Mouse (Mus musculus) neural tube, embryonic 13.5 days (tissue): Measurements from ENCODE around the gene Syde1. TPM values are rescaled to one million over a fixed set of nuclear protein-coding genes. Genes with fewer than 3 reads are reported as not detected.
A peak's percentile ranks its signal among the peaks of the same experiment; 100 is the strongest.

ENCODE experiments used
- ATAC-seq: fragments of 200-750 bp; cut with Nextera tagmentation; 2 replicates; pipeline ENCODE4 v1.8.0; 2017; ENCODE audit warnings: low read depth, mild to moderate bottlenecking, moderate TSS enrichment, moderate library complexity
- H3K27ac ChIP-seq: fragments of 300-500 bp; sonication (generic); replicated peaks from 2 replicates; pipeline ENCODE4 v1.5.1; 2015; ENCODE audit warnings: moderate library complexity, mild to moderate bottlenecking, inconsistent platforms
- H3K27me3 ChIP-seq: fragments of 300-500 bp; sonication (generic); 2 replicates; pipeline ENCODE4 v1.6.1; 2015; ENCODE audit warnings: mild to moderate bottlenecking, inconsistent platforms
- H3K36me3 ChIP-seq: fragments of 300-500 bp; sonication (generic); 2 replicates; pipeline ENCODE4 v1.6.1; 2015; ENCODE audit warnings: mild to moderate bottlenecking, inconsistent platforms
- H3K4me1 ChIP-seq: fragments of 300-500 bp; sonication (generic); replicated peaks from 2 replicates; pipeline ENCODE4 v1.6.1; 2015; ENCODE audit warnings: inconsistent platforms
- H3K4me2 ChIP-seq: fragments of 300-500 bp; sonication (generic); 2 replicates; pipeline ENCODE4 v1.6.1; 2015; ENCODE audit warnings: inconsistent platforms, mild to moderate bottlenecking, moderate library complexity
- H3K4me3 ChIP-seq: fragments of 300-500 bp; sonication (generic); 2 replicates; pipeline ENCODE4 v1.5.1; 2015; ENCODE audit warnings: mild to moderate bottlenecking, inconsistent platforms
- H3K9ac ChIP-seq: fragments of 300-500 bp; sonication (generic); 2 replicates; pipeline ENCODE4 v1.6.1; 2015; ENCODE audit warnings: moderate library complexity, mild to moderate bottlenecking, inconsistent platforms
- H3K9me3 ChIP-seq: fragments of 300-500 bp; sonication (generic); 2 replicates; pipeline ENCODE4 v1.6.1; 2016; ENCODE audit warnings: inconsistent platforms
- WGBS: fragments of 180-500 bp; shearing (Covaris S2); methylation state at CpG from one replicate; pipeline ENCODE4 v1.1.7; 2015; 5-methylcytosine and 5-hydroxymethylcytosine counted together
- polyA plus RNA-seq: library from polyadenylated mRNA; unstranded; fragments of >200 nt; fragmentation: Nextera tagmentation; extraction: Ambion mirVana; gene quantifications from 2 replicates; pipeline ENCODE4 v1.2.1, GENCODE M21; 2015

Gene Syde1
- polyA plus RNA-seq, 1 experiment from 2014 or later: 4.3 TPM

GRCm38 (mm10) chr10:78590744-78591143, 1.0 kb downstream of the Syde1 start:
- H3K9ac ChIP-seq: peak overlapping the region; percentile 76
- peak overlapping the region; percentile 76 for H3K4me2 ChIP-seq
- H3K9me3 ChIP-seq: no peaks in the 10 kb centered on the region
- no peaks in the 10 kb centered on the region; the same call in 1 of the 2 replicates for H3K27me3 ChIP-seq
- peaks cover 32% of the 10 kb centered on the region for H3K36me3 ChIP-seq
- H3K4me1 ChIP-seq: peaks cover 21% of the 10 kb centered on the region
- no peak for ATAC-seq
- 52% methylated on average over 9 of the region's 9 CpGs for WGBS
- 0 out of 2 replicates have a peak overlapping the region, but pooled peaks have one; percentile 46 for H3K27ac ChIP-seq
- H3K4me3 ChIP-seq: peak overlapping the region; percentile 53

GRCm38 (mm10) chr10:78589901-78590300, 1.9 kb downstream of the Syde1 start:
- Histone ChIP-seq H3K27ac (no peak overlapping the region), H3K9ac (no peak overlapping the region), H3K36me3 (peaks cover 41% of the 10 kb centered on the region), H3K4me1 (peaks cover 21% of the 10 kb centered on the region), H3K4me2 (no peak overlapping the region), H3K27me3 (no peaks in the 10 kb centered on the region; the same call in 1 of the 2 replicates), H3K4me3 (no peak overlapping the region), H3K9me3 (no peaks in the 10 kb centered on the region)
- 94% methylated on average over 8 of the region's 8 CpGs for WGBS
- ATAC-seq: no peak

GRCm38 (mm10) chr10:78589291-78589690, 2.5 kb downstream of the Syde1 start:
- H3K4me1 ChIP-seq: peaks cover 21% of the 10 kb centered on the region
- no peak overlapping the region for H3K27ac ChIP-seq
- H3K4me3 ChIP-seq: no peak overlapping the region
- no peak for ATAC-seq
- H3K27me3 ChIP-seq: no peaks in the 10 kb centered on the region; the same call in 1 of the 2 replicates
- WGBS: 97% methylated on average over 18 of the region's 18 CpGs
- peaks cover 47% of the 10 kb centered on the region for H3K36me3 ChIP-seq
- no peaks in the 10 kb centered on the region for H3K9me3 ChIP-seq
- no peak overlapping the region for H3K9ac ChIP-seq
- no peak overlapping the region for H3K4me2 ChIP-seq

GRCm38 (mm10) chr10:78586026-78586425, 5.7 kb downstream of the Syde1 start:
- WGBS: 95% methylated on average over 13 of the region's 13 CpGs
- no peaks in the 10 kb centered on the region for H3K9me3 ChIP-seq

GRCm38 (mm10) chr10:78585606-78586005, 6.2 kb downstream of the Syde1 start:
- H3K4me1 ChIP-seq: peaks cover 6% of the 10 kb centered on the region
- no peak overlapping the region for H3K4me2 ChIP-seq
- no peak for ATAC-seq
- H3K27me3 ChIP-seq: no peaks in the 10 kb centered on the region
- H3K9ac ChIP-seq: no peak overlapping the region
- 90% methylated on average over 22 of the region's 22 CpGs for WGBS
- no peak overlapping the region for H3K4me3 ChIP-seq
- H3K9me3 ChIP-seq: no peaks in the 10 kb centered on the region
- H3K27ac ChIP-seq: no peak overlapping the region
- H3K36me3 ChIP-seq: peaks cover 81% of the 10 kb centered on the region

More at GRCm38 (mm10) chr10:78586026-78586425, 5.7 kb downstream of the Syde1 start:
- no peak overlapping the region for H3K27ac ChIP-seq
- H3K9ac ChIP-seq: no peak overlapping the region
- H3K4me2 ChIP-seq: no peak overlapping the region
- peaks cover 77% of the 10 kb centered on the region for H3K36me3 ChIP-seq
- H3K27me3 ChIP-seq: no peaks in the 10 kb centered on the region
- H3K4me1 ChIP-seq: peaks cover 10% of the 10 kb centered on the region
- no peak for ATAC-seq
- H3K4me3 ChIP-seq: no peak overlapping the region

- Histone ChIP-seq H3K9ac (no peak overlapping the region), H3K27ac (no peak overlapping the region), H3K36me3 (peaks cover 87% of the 10 kb centered on the region), H3K27me3 (no peaks in the 10 kb centered on the region), H3K9me3 (no peaks in the 10 kb centered on the region), H3K4me3 (no peak overlapping the region), H3K4me2 (no peak overlapping the region), H3K4me1 (0 out of 2 replicates have a peak, but pooled peaks cover under 1% of the 10 kb centered on the region)
- no peak for ATAC-seq
- 86% methylated on average over 1 of the region's 1 CpGs for WGBS
Measured at GRCm38 (mm10) chr10:78584996-78585395, 6.8 kb downstream of the Syde1 start.

- WGBS: 86% methylated on average over 3 of the region's 3 CpGs
- H3K36me3 ChIP-seq: peaks cover 90% of the 10 kb centered on the region
- no peaks in the 10 kb centered on the region for H3K4me1 ChIP-seq
- H3K27me3 ChIP-seq: no peaks in the 10 kb centered on the region
- no peak overlapping the region for H3K27ac ChIP-seq
- H3K9ac ChIP-seq: no peak overlapping the region
- no peaks in the 10 kb centered on the region for H3K9me3 ChIP-seq
- no peak overlapping the region for H3K4me2 ChIP-seq
- no peak for ATAC-seq
- H3K4me3 ChIP-seq: no peak overlapping the region
Measured at GRCm38 (mm10) chr10:78583939-78584338, 7.8 kb downstream of the Syde1 start.

- Histone ChIP-seq H3K9me3 (no peaks in the 10 kb centered on the region), H3K4me3 (no peak overlapping the region), H3K4me1 (no peaks in the 10 kb centered on the region), H3K9ac (no peak overlapping the region), H3K36me3 (peaks cover 90% of the 10 kb centered on the region), H3K4me2 (no peak overlapping the region), H3K27me3 (no peaks in the 10 kb centered on the region), H3K27ac (no peak overlapping the region)
- WGBS: 74% methylated on average over 9 of the region's 9 CpGs
- ATAC-seq: no peak
Measured at GRCm38 (mm10) chr10:78583347-78583746, 8.4 kb downstream of the Syde1 start.

GRCm38 (mm10) chr10:78581121-78581520, 10.6 kb downstream of the Syde1 start:
- no peak overlapping the region for H3K4me3 ChIP-seq
- 91% methylated on average over 7 of the region's 7 CpGs for WGBS
- H3K36me3 ChIP-seq: peaks cover 89% of the 10 kb centered on the region
- no peak overlapping the region for H3K9ac ChIP-seq
- H3K27me3 ChIP-seq: no peaks in the 10 kb centered on the region
- H3K4me2 ChIP-seq: no peak overlapping the region
- no peak for ATAC-seq
- H3K9me3 ChIP-seq: no peaks in the 10 kb centered on the region
- H3K4me1 ChIP-seq: peaks cover under 1% of the 10 kb centered on the region; the same call in 1 of the 2 replicates
- H3K27ac ChIP-seq: no peak overlapping the region

GRCm38 (mm10) chr10:78578204-78578603, 13.6 kb downstream of the Syde1 start:
- no peak for ATAC-seq
- H3K4me2 ChIP-seq: no peak overlapping the region
- peaks cover 60% of the 10 kb centered on the region for H3K36me3 ChIP-seq
- H3K9ac ChIP-seq: no peak overlapping the region
- no peaks in the 10 kb centered on the region for H3K27me3 ChIP-seq
- WGBS: 64% methylated on average over 3 of the region's 3 CpGs
- no peak overlapping the region for H3K4me3 ChIP-seq
- H3K27ac ChIP-seq: no peak overlapping the region
- H3K9me3 ChIP-seq: no peaks in the 10 kb centered on the region
- peaks cover 16% of the 10 kb centered on the region for H3K4me1 ChIP-seq

- no peak overlapping the region for H3K4me3 ChIP-seq
- no peak overlapping the region for H3K9ac ChIP-seq
- H3K4me1 ChIP-seq: peaks cover 16% of the 10 kb centered on the region
- H3K9me3 ChIP-seq: no peaks in the 10 kb centered on the region
- peaks cover 47% of the 10 kb centered on the region for H3K36me3 ChIP-seq
- no peaks in the 10 kb centered on the region for H3K27me3 ChIP-seq
- no peak overlapping the region for H3K4me2 ChIP-seq
- H3K27ac ChIP-seq: no peak overlapping the region
- 92% methylated on average over 16 of the region's 16 CpGs for WGBS
- ATAC-seq: no peak
Measured at GRCm38 (mm10) chr10:78576435-78577184, 15.2 kb downstream of the Syde1 start.

- Histone ChIP-seq H3K4me2 (peak overlapping the region; percentile 76), H3K9me3 (no peaks in the 10 kb centered on the region), H3K36me3 (peaks cover 38% of the 10 kb centered on the region), H3K27me3 (no peaks in the 10 kb centered on the region), H3K4me1 (peaks cover 16% of the 10 kb centered on the region), H3K9ac (peak overlapping the region; percentile 81; the same call in 1 of the 2 replicates), H3K27ac (no peak overlapping the region), H3K4me3 (peak overlapping the region; percentile 64)
- 71% methylated on average over 2 of the region's 2 CpGs for WGBS
- no peak for ATAC-seq
Measured at GRCm38 (mm10) chr10:78575690-78576089, 16.1 kb downstream of the Syde1 start.
